Mouse (Mus musculus) embryonic facial prominence, embryonic 12.5 days (tissue): ENCODE data around the gene Cpd. TPM values are rescaled to one million over a fixed set of nuclear protein-coding genes. Genes with fewer than 3 reads are reported as not detected.
"Not testable (repeated sequence)": the region's sequence is repeated elsewhere in the genome, so short reads cannot be mapped to it uniquely, and the experiment has no call there.

ENCODE experiments used
- ATAC-seq: fragments of 200-750 bp; cut with Nextera tagmentation; 2 replicates; pipeline ENCODE4 v1.8.0; 2017; ENCODE audit not compliant: insufficient number of reproducible peaks, insufficient read depth, low FRiP score, low TSS enrichment
- H3K27ac ChIP-seq: fragments of 300-500 bp; sonication (generic); 2 replicates; pipeline ENCODE4 v1.5.1; 2016; ENCODE audit warnings: mild to moderate bottlenecking
- H3K27me3 ChIP-seq: fragments of 300-500 bp; sonication (generic); 2 replicates; pipeline ENCODE4 v1.6.1; 2016; ENCODE audit warnings: mild to moderate bottlenecking, moderate library complexity
- H3K36me3 ChIP-seq: fragments of 300-500 bp; sonication (generic); 2 replicates; pipeline ENCODE4 v1.6.1; 2016; ENCODE audit warnings: mild to moderate bottlenecking
- H3K4me1 ChIP-seq: fragments of 300-500 bp; sonication (generic); 2 replicates; pipeline ENCODE4 v1.6.1; 2016
- H3K4me2 ChIP-seq: fragments of 300-500 bp; sonication (generic); replicated peaks from 2 replicates; pipeline ENCODE4 v1.6.1; 2016; ENCODE audit warnings: mild to moderate bottlenecking, moderate library complexity
- H3K4me3 ChIP-seq: fragments of 300-500 bp; sonication (generic); 2 replicates; pipeline ENCODE4 v1.5.1; 2016; ENCODE audit warnings: mild to moderate bottlenecking
- H3K9ac ChIP-seq: fragments of 300-500 bp; sonication (generic); 2 replicates; pipeline ENCODE4 v1.6.1; 2016; ENCODE audit warnings: mild to moderate bottlenecking, moderate library complexity
- H3K9me3 ChIP-seq: fragments of 300-500 bp; sonication (generic); 2 replicates; pipeline ENCODE4 v1.6.1; 2016; ENCODE audit warnings: mild to moderate bottlenecking, moderate library complexity
- WGBS: fragments of 180-500 bp; shearing (Covaris S2); methylation state at CpG from one replicate; pipeline ENCODE4 v1.1.7; 2016; 5-methylcytosine and 5-hydroxymethylcytosine counted together
- polyA plus RNA-seq: library from polyadenylated mRNA; unstranded; fragments of >200 nt; fragmentation: Nextera tagmentation; extraction: Ambion mirVana; gene quantifications from 2 replicates; pipeline ENCODE4 v1.2.1, GENCODE M21; 2016

Gene Cpd
- polyA plus RNA-seq, 1 experiment from 2014 or later, result 15.2 TPM

- H3K4me2 ChIP-seq, result no peak overlapping the region
- no peaks in the 10 kb centered on the region for H3K27me3 ChIP-seq
- no peak for ATAC-seq
- WGBS, result 81% methylated on average over 9 of the region's 9 CpGs
- no peak overlapping the region for H3K27ac ChIP-seq
- peaks cover 29% of the 10 kb centered on the region; the same call in 1 of the 2 replicates for H3K36me3 ChIP-seq
- no peak overlapping the region for H3K4me3 ChIP-seq
- no peaks in the 10 kb centered on the region for H3K9me3 ChIP-seq
- H3K9ac ChIP-seq, result no peak overlapping the region
- H3K4me1 ChIP-seq, result no peaks in the 10 kb centered on the region
Observed at GRCm38 (mm10) chr11:76810706-76811495, 35.9 kb downstream of the Cpd start.

- ATAC-seq, result no peak
- no peak overlapping the region for H3K27ac ChIP-seq
- H3K4me2 ChIP-seq, result no peak overlapping the region
- H3K4me3 ChIP-seq, result no peak overlapping the region
- H3K27me3 ChIP-seq, result no peaks in the 10 kb centered on the region
- H3K9ac ChIP-seq, result no peak overlapping the region
- peaks cover 40% of the 10 kb centered on the region; the same call in 1 of the 2 replicates for H3K36me3 ChIP-seq
- WGBS, result 59% methylated on average over 3 of the region's 3 CpGs
- H3K9me3 ChIP-seq, result no peaks in the 10 kb centered on the region
- H3K4me1 ChIP-seq, result no peaks in the 10 kb centered on the region
Observed at GRCm38 (mm10) chr11:76809450-76809849, 37.4 kb downstream of the Cpd start.

GRCm38 (mm10) chr11:76808550-76808949 is 38.3 kb downstream of the Cpd start:
- WGBS, result 92% methylated on average over 7 of the region's 7 CpGs
- Histone ChIP-seq H3K27ac (no peak overlapping the region), H3K4me3 (no peak overlapping the region), H3K4me2 (no peak overlapping the region), H3K4me1 (no peaks in the 10 kb centered on the region), H3K27me3 (no peaks in the 10 kb centered on the region), H3K36me3 (peaks cover 43% of the 10 kb centered on the region; the same call in 1 of the 2 replicates), H3K9ac (no peak overlapping the region), H3K9me3 (no peaks in the 10 kb centered on the region)
- no peak for ATAC-seq

GRCm38 (mm10) chr11:76807007-76807679 is 39.7 kb downstream of the Cpd start:
- Histone ChIP-seq H3K36me3 (peaks cover 51% of the 10 kb centered on the region; the same call in 1 of the 2 replicates), H3K9ac (no peak overlapping the region), H3K27me3 (no peaks in the 10 kb centered on the region), H3K4me1 (no peaks in the 10 kb centered on the region), H3K9me3 (no peaks in the 10 kb centered on the region), H3K4me3 (no peak overlapping the region), H3K4me2 (no peak overlapping the region), H3K27ac (no peak overlapping the region)
- ATAC-seq, result no peak
- WGBS, result 93% methylated on average over 3 of the region's 3 CpGs

DNA sequence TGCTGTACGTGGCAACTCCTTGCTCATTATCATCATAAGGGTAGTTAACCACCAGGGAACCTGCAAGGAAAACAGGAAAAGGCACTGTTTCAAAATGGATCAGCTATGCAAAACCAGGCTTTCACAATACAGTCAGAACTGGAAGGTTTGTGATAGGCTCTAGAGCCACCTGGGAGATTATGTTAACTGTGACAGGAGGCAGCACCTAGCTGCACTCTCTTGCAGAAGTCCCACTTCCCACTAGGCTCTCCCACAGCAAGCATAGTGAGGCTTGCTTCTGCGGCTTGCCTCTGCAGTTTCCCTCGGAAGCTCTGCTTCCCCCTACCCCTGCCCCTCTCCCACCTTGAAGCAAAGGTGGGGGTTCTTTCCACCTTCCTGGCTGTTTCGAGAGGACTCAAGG is 40.8 kb downstream of the Cpd start:
- H3K4me2 ChIP-seq, result no peak overlapping the region
- H3K9me3 ChIP-seq, result no peaks in the 10 kb centered on the region
- WGBS, result 82% methylated on average over 4 of the region's 4 CpGs
- H3K27me3 ChIP-seq, result no peaks in the 10 kb centered on the region
- ATAC-seq, result no peak
- H3K4me1 ChIP-seq, result no peaks in the 10 kb centered on the region
- no peak overlapping the region for H3K4me3 ChIP-seq
- H3K9ac ChIP-seq, result no peak overlapping the region
- no peak overlapping the region for H3K27ac ChIP-seq
- peaks cover 54% of the 10 kb centered on the region for H3K36me3 ChIP-seq

- not testable (repeated sequence) for H3K4me1 ChIP-seq, ATAC-seq, H3K9me3 ChIP-seq, H3K27me3 ChIP-seq, H3K4me3 ChIP-seq, H3K4me2 ChIP-seq, H3K9ac ChIP-seq, H3K27ac ChIP-seq
- peaks cover 50% of the 10 kb centered on the region for H3K36me3 ChIP-seq
- WGBS, result 87% methylated on average over 4 of the region's 4 CpGs
Observed at GRCm38 (mm10) chr11:76805072-76805471, 41.7 kb downstream of the Cpd start.

- H3K4me1 ChIP-seq, result no peaks in the 10 kb centered on the region
Observed at GRCm38 (mm10) chr11:76803266-76803665, 43.6 kb downstream of the Cpd start.

DNA sequence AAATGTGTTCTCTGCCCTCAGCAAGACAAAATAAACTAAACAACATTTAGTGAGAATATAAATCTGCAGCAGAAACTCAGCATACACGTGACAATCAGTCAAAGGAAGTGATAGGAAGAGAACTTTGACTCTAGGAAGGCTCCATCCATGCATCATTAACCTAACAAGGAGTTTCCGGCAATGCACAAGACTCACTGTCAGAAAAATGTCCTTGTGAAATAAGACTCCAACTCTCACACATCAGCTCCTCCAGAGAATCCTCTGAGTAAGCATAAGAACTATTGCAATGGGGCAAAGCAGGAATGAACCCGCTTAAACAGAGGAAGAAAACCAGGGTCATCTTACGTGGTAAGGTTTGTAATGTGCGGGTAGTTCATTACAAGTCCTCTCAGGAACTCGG is 49.6 kb downstream of the Cpd start:
- Histone ChIP-seq H3K9ac (no peak overlapping the region), H3K27me3 (no peaks in the 10 kb centered on the region), H3K27ac (no peak overlapping the region), H3K4me1 (no peaks in the 10 kb centered on the region), H3K4me3 (no peak overlapping the region), H3K4me2 (no peak overlapping the region), H3K36me3 (peaks cover 30% of the 10 kb centered on the region), H3K9me3 (no peaks in the 10 kb centered on the region)
- 88% methylated on average over 6 of the region's 6 CpGs for WGBS
- ATAC-seq, result no peak

More at GRCm38 (mm10) chr11:76803266-76803665, 43.6 kb downstream of the Cpd start:
- Histone ChIP-seq H3K9ac (no peak overlapping the region), H3K9me3 (no peaks in the 10 kb centered on the region), H3K27me3 (no peaks in the 10 kb centered on the region), H3K4me2 (no peak overlapping the region), H3K27ac (no peak overlapping the region), H3K36me3 (peaks cover 47% of the 10 kb centered on the region), H3K4me3 (no peak overlapping the region)
- WGBS, result 81% methylated on average over 3 of the region's 3 CpGs
- no peak for ATAC-seq

- H3K4me3 ChIP-seq, result no peak overlapping the region
- ATAC-seq, result no peak
- no peaks in the 10 kb centered on the region for H3K4me1 ChIP-seq
- H3K27ac ChIP-seq, result no peak overlapping the region
- peaks cover 38% of the 10 kb centered on the region for H3K36me3 ChIP-seq
- no peaks in the 10 kb centered on the region for H3K9me3 ChIP-seq
- 88% methylated on average over 5 of the region's 5 CpGs for WGBS
- H3K9ac ChIP-seq, result no peak overlapping the region
- H3K4me2 ChIP-seq, result no peak overlapping the region
- H3K27me3 ChIP-seq, result no peaks in the 10 kb centered on the region
Observed at GRCm38 (mm10) chr11:76795326-76795725, 51.5 kb downstream of the Cpd start.

- H3K4me1 ChIP-seq, result no peaks in the 10 kb centered on the region
- H3K36me3 ChIP-seq, result peaks cover 23% of the 10 kb centered on the region
- no peak overlapping the region for H3K4me2 ChIP-seq
- 86% methylated on average over 7 of the region's 7 CpGs for WGBS
- no peak overlapping the region for H3K4me3 ChIP-seq
- ATAC-seq, result no peak
- no peak overlapping the region for H3K9ac ChIP-seq
- H3K27ac ChIP-seq, result no peak overlapping the region
- H3K9me3 ChIP-seq, result no peaks in the 10 kb centered on the region
- H3K27me3 ChIP-seq, result no peaks in the 10 kb centered on the region
Observed at GRCm38 (mm10) chr11:76791331-76791730, 55.5 kb downstream of the Cpd start.

DNA sequence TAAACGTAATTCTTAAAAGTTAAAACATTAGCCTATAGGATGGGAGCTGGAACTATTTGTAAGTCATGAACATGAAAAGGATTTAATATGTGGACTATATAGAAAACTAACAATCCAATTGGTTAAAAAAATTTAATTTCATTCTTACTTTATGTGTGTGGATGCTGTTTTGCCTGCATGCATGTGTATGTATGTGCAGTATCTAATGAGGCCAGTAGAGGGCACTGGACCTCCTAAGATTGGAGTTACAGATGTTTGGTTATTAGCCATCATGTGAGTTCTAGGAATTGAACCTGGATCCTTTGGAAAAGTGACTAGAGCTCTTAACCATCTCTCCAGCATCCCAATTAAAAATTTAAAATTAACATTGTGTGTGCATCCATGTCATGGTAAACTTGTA is 57.6 kb downstream of the Cpd start:
- H3K4me2 ChIP-seq, result no peak overlapping the region
- H3K27ac ChIP-seq, result no peak overlapping the region
- peaks cover 22% of the 10 kb centered on the region; the same call in 1 of the 2 replicates for H3K36me3 ChIP-seq
- no peaks in the 10 kb centered on the region for H3K27me3 ChIP-seq
- no peak for ATAC-seq
- 98% methylated on average over 1 of the region's 1 CpGs for WGBS
- H3K9ac ChIP-seq, result no peak overlapping the region
- H3K9me3 ChIP-seq, result no peaks in the 10 kb centered on the region
- no peak overlapping the region for H3K4me3 ChIP-seq
- no peaks in the 10 kb centered on the region for H3K4me1 ChIP-seq

GRCm38 (mm10) chr11:76775533-76775932 is 71.3 kb downstream of the Cpd start:
- 80% methylated on average over 8 of the region's 8 CpGs for WGBS
- ATAC-seq, result no peak

More at GRCm38 (mm10) chr11:76775533-76775932, 71.3 kb downstream of the Cpd start:
- Histone ChIP-seq H3K9ac (no peak overlapping the region), H3K4me1 (no peaks in the 10 kb centered on the region), H3K4me3 (no peak overlapping the region), H3K4me2 (no peak overlapping the region), H3K9me3 (no peaks in the 10 kb centered on the region), H3K27ac (no peak overlapping the region), H3K36me3 (peaks cover 3% of the 10 kb centered on the region; the same call in 1 of the 2 replicates), H3K27me3 (no peaks in the 10 kb centered on the region)
